Mouse (Mus musculus): ENCODE data around the gene Mta2.

The Mta2 gene

GRCm38 (mm10) chr19:8992769-8993624, 51.3 kb downstream of the Mta2 start:
- peak; percentile 80 for DNase-seq (ENCODE audit: extremely low spot score)

- DNase-seq (ENCODE audit: extremely low spot score): no peak
These were observed 51.9 kb downstream of the Mta2 start for GRCm38 (mm10) chr19:8993625-8993912.

- DNase-seq (ENCODE audit: extremely low spot score): no peak
These were observed 53.3 kb downstream of the Mta2 start for GRCm38 (mm10) chr19:8994813-8995607.

DNA sequence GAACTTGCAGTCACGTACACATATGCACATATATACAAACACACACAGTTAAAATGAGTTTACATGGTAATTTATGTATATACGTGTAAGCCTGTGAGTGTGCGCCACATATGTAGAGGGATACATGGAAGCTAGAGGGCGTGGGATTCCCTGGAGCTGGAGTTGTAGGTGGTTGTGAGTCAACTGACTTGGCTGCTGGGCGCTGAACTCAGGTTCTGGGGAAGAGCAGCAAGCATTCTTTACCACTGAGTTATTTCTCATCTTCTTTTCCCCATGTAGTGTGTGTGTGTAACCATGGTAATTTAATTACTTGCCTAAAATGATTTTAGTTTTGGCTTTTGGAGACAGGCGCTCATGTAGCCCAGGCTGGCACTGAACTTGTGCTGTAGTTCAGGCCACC, 54.9 kb downstream of the Mta2 start:
- no peak for DNase-seq (ENCODE audit: extremely low spot score)

- no peak for DNase-seq (ENCODE audit: extremely low spot score)
These were observed 55.9 kb downstream of the Mta2 start for GRCm38 (mm10) chr19:8997546-8997945.

DNA sequence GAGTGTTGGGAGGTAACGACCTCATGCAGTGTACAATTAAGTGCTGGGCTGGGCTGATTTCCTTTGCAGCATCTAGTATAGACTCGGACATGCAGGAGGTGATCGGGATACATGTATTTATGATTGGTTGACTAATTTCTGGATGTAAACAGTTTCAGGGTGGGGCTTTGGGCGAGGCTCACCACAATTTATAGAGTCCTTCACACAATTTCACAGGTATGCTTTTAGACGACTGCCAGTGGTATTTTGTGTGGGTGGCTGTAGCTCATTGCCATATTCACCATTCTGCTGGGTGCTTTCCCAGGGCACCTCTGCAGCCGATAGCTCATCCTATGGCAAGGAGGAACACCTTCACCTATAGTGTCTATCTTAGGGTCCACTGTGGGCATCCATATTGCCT, 56.9 kb downstream of the Mta2 start:
- no peak for DNase-seq (ENCODE audit: extremely low spot score)

GRCm38 (mm10) chr19:8999223-8999622, 57.5 kb downstream of the Mta2 start:
- DNase-seq (ENCODE audit: extremely low spot score): no peak
